Mouse (Mus musculus) MN1 (cell line): ENCODE data around the gene Cbl.

Experiments
- DNase-seq: peaks from one replicate; pipeline ENCODE4 v3.0.0-alpha.2; 2016; ENCODE audit warnings: low spot score

The Cbl gene

GRCm38 (mm10) chr9:44240399-44240798 lies 6.5 kb upstream of the Cbl start, which contains the start of gene Ccdc153:
TSS of gene Ccdc153 (plus strand) at chr9:44240676.
- DNase-seq: no peak

DNA sequence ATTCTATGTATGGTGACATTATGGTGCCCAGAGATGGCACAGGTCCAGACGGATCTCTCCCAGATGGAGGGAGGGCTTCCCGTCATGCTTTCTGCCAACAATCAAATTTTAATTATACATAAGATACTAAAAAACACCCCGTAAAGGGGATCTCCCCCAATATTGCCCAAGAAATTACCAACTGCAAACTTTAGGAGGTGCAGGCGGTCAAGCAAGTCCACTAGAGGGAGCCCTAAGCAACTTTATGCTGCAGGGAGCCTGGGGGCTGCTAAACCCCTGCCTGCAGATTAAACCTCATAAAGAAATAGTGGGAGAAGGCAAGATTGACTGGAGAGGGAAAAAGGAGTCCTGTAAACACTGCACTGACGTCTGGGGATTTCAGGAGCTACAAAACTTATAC lies 5.6 kb upstream of the Cbl start:
- peak; percentile 63 for DNase-seq

GRCm38 (mm10) chr9:44238501-44239190 lies 4.8 kb upstream of the Cbl start:
- no peak for DNase-seq

GRCm38 (mm10) chr9:44237128-44237527 lies 3.3 kb upstream of the Cbl start:
- DNase-seq: no peak

- DNase-seq: no peak
Measured at GRCm38 (mm10) chr9:44236601-44237000, 2.8 kb upstream of the Cbl start.

- DNase-seq: peak; percentile 33
Measured at GRCm38 (mm10) chr9:44234479-44235427, 904 bp upstream of the Cbl start.

- DNase-seq: peak; percentile 29
Measured at GRCm38 (mm10) chr9:44233021-44233801, 638 bp downstream of the Cbl start.

- DNase-seq: no peak
Measured at GRCm38 (mm10) chr9:44231609-44232008, 2.2 kb downstream of the Cbl start.

- DNase-seq: no peak
Measured at GRCm38 (mm10) chr9:44225993-44226392, 7.9 kb downstream of the Cbl start.

- DNase-seq: no peak
Measured at GRCm38 (mm10) chr9:44213538-44213937, 20.3 kb downstream of the Cbl start.

DNA sequence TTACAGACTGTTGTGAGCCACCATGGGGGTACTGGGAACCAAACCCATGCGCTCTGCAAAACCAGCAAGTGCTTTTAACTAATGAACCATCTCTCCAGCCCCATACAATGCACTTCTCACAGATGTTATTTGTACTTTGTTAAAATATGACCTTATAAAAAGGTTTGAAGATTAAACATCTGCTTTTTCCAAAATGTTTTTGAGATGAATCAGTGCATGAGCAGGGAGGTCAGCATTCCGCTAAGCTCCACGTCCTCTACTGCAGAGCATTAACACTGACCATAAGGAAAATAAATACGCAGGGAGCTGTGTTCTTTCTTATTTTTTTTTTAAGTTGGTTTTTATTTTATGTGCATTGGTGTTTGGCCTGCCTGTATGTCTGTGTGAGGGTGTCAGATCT lies 21.4 kb downstream of the Cbl start:
- no peak for DNase-seq

- DNase-seq: no peak
Measured at GRCm38 (mm10) chr9:44209416-44209815, 24.4 kb downstream of the Cbl start.

GRCm38 (mm10) chr9:44207840-44208239 lies 26.0 kb downstream of the Cbl start:
- DNase-seq: no peak

- DNase-seq: no peak
Measured at GRCm38 (mm10) chr9:44200458-44200857, 33.4 kb downstream of the Cbl start.

DNA sequence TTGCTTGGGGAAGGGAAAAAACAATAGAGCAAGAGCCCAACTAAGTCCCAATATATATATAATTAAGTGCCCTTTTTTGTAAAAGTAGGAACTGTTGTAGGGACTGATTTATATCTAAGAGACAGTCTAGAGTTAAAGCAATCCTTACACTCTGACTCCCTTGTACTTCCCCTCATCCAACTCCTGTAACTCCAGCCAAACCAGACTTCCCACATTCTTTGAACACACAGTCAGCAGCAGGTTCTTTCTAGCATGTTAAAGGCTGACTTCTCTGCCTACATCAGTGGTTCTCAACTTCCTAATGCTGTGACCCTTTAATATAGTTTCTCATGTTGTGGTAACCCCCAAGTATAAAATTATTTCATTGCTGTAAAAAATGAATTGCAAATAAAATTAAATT lies 34.3 kb downstream of the Cbl start:
- no peak for DNase-seq

DNA sequence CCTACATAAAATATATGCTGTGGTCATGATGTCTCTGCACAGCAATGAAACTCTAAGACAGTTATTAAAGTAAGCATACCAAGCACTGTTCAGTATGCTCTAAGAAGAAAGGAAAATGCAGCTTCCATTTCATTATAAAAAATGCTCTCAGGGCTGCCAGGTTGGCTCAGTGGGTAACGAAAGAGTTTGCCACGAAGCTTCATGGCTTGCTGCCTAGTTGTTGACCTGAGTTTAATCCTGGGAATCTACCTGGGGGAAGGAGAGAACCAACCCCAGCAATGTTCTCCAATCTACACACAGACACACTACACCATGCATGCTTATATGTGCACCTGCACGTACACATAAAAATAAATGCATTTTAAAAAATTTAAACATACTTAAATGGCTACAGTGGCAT lies 34.7 kb downstream of the Cbl start:
- DNase-seq: no peak

DNA sequence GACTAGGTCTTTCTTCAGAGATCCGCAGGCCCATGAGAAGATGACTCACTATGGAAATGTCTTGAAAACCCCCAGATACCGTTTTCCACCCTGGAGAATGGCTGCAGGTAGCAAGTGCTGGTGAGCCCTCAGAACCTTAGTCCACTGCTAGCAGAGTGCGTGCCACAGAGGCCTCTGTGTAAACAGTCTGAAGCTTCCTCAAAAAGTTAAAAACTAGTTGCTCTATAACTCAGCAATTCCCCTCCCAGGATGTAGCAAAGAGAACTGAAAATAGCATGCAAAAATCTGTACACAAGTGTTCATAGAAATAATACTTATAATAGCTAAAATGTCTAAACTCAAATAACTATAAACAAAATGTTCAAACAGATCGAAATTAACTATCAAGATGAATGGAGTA lies 37.5 kb downstream of the Cbl start:
- DNase-seq: no peak

GRCm38 (mm10) chr9:44194000-44194399 lies 39.8 kb downstream of the Cbl start:
- DNase-seq: no peak

- no peak for DNase-seq
Measured at GRCm38 (mm10) chr9:44192794-44193193, 41.1 kb downstream of the Cbl start.

DNA sequence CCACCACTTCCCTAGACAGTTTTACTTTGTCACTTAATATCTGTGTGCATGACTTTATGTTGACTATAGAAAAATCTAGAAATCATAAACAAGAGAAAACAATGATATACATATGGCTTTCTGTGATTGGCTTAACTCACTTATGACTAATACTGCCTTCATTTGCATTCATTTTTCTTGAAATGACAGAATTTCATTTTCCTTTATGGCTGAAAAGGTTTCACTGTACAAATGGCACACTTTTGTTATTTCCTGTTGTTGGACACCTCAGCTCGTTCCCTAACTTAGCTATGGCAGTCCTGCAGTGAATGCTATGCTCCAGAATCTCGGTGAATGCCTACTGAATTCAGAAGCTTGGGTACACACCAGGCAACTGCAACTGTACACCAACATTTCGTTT lies 41.5 kb downstream of the Cbl start:
- DNase-seq: no peak

- no peak for DNase-seq
Measured at GRCm38 (mm10) chr9:44191166-44191565, 42.7 kb downstream of the Cbl start.

GRCm38 (mm10) chr9:44188223-44188622 lies 45.6 kb downstream of the Cbl start:
- DNase-seq: peak; percentile 11
